Mouse (Mus musculus) forebrain, embryonic 10.5 days (tissue): ENCODE results near the gene Dennd2c. TPM values are rescaled to one million over a fixed set of nuclear protein-coding genes. Genes with fewer than 3 reads are reported as not detected.
"Not testable (repeated sequence)": the region's sequence is repeated elsewhere in the genome, so short reads cannot be mapped to it uniquely, and the experiment has no call there.

Experiments used
- DNase-seq: peaks from one replicate; pipeline ENCODE4 v3.0.0-alpha.2; 2017; ENCODE audit warnings: low spot score; ENCODE audit errors: extremely low spot score
- H3K27ac ChIP-seq: fragments of 300-500 bp; sonication (generic); 2 replicates; pipeline ENCODE4 v1.5.1; 2016; ENCODE audit warnings: mild to moderate bottlenecking
- H3K27me3 ChIP-seq: fragments of 300-500 bp; sonication (generic); 2 replicates; pipeline ENCODE4 v1.6.1; 2016; ENCODE audit warnings: mild to moderate bottlenecking; ENCODE audit not compliant: poor library complexity, severe bottlenecking
- H3K36me3 ChIP-seq: fragments of 300-500 bp; sonication (generic); replicated peaks from 2 replicates; pipeline ENCODE4 v1.6.1; 2016; ENCODE audit warnings: mild to moderate bottlenecking, moderate library complexity
- H3K4me1 ChIP-seq: fragments of 300-500 bp; sonication (generic); 2 replicates; pipeline ENCODE4 v1.6.1; 2016
- H3K4me3 ChIP-seq: fragments of 300-500 bp; sonication (generic); 2 replicates; pipeline ENCODE4 v1.5.1; 2016; ENCODE audit warnings: mild to moderate bottlenecking, moderate library complexity
- H3K9me3 ChIP-seq: fragments of 300-500 bp; sonication (generic); 2 replicates; pipeline ENCODE4 v1.6.1; 2016; ENCODE audit warnings: mild to moderate bottlenecking, moderate library complexity
- WGBS: fragments of 180-500 bp; shearing (Covaris S2); methylation state at CpG from one replicate; pipeline ENCODE4 v1.1.7; 2016; 5-methylcytosine and 5-hydroxymethylcytosine counted together
- polyA plus RNA-seq: library from polyadenylated mRNA; unstranded; fragments of >200 nt; fragmentation: Nextera tagmentation; extraction: Ambion mirVana; gene quantifications from 2 replicates; pipeline ENCODE4 v1.2.1, GENCODE M21; 2016

Dennd2c gene
- polyA plus RNA-seq, 1 experiment from 2014 or later, result 2.3 TPM

GRCm38 (mm10) chr3:103147775-103148174 lies 45.4 kb downstream of the Dennd2c start:
- Histone ChIP-seq H3K36me3 (no peaks in the 10 kb centered on the region), H3K9me3 (no peaks in the 10 kb centered on the region), H3K4me3 (no peak overlapping the region), H3K27me3 (no peaks in the 10 kb centered on the region), H3K4me1 (peaks cover 5% of the 10 kb centered on the region), H3K27ac (no peak overlapping the region)
- 89% methylated on average over 4 of the region's 4 CpGs for WGBS
- DNase-seq, result no peak

DNA sequence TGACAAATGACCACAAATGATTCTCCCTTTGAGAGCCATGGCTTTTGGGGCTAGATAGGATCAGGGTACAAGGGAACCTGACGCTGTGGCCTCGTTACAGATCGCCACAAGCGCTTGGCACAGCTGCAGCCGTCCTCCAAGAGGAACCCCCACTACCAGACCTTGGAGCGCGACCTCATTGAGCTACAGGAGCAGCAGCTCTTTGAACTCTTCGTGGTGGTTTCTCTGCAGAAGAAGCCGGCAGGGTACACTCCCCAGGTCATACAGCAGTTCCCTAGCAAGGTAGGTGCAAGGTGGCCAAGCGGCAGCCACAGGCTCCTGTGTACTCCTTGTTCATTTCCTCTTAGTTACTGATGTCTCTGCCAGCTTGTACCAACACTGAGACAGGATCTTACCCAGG lies 46.5 kb downstream of the Dennd2c start:
- Histone ChIP-seq H3K36me3 (no peaks in the 10 kb centered on the region), H3K4me3 (no peak overlapping the region), H3K9me3 (no peaks in the 10 kb centered on the region), H3K27me3 (no peaks in the 10 kb centered on the region), H3K4me1 (peaks cover 5% of the 10 kb centered on the region), H3K27ac (no peak overlapping the region)
- WGBS, result 86% methylated on average over 10 of the region's 10 CpGs
- no peak for DNase-seq

DNA sequence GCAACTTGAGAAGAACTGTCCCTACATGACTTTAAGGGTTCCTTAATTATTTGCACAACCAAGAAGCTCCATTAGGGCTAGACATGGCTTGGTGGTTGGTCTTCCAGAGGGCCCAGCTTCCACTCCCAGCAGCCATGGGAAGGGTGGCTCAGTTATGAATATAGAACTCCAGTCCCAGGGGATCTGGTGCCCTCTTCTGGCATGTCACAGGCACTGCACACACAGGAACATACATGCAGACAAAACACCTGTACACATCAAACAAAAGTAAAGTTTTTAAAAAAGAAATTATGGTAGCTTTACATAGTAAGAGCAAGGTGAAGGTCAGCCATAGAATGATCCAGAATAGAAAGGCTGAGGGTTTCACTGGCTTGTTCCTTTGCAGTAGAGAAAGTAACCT lies 51.4 kb downstream of the Dennd2c start:
- Histone ChIP-seq H3K4me1 (no peaks in the 10 kb centered on the region), H3K4me3 (no peak overlapping the region), H3K36me3 (no peaks in the 10 kb centered on the region), H3K9me3 (no peaks in the 10 kb centered on the region), H3K27me3 (no peaks in the 10 kb centered on the region), H3K27ac (no peak overlapping the region)
- no peak for DNase-seq

- no peak for DNase-seq
- 67% methylated on average over 3 of the region's 3 CpGs for WGBS
- no peak overlapping the region for H3K27ac ChIP-seq
Observed at GRCm38 (mm10) chr3:103159232-103159900, 57.0 kb downstream of the Dennd2c start.

GRCm38 (mm10) chr3:103169771-103170170 lies 67.4 kb downstream of the Dennd2c start:
- DNase-seq, result peak; percentile 71
- WGBS, result 13% methylated on average over 4 of the region's 4 CpGs
- peaks cover 17% of the 10 kb centered on the region for H3K36me3 ChIP-seq
- H3K9me3 ChIP-seq, result no peaks in the 10 kb centered on the region
- H3K27me3 ChIP-seq, result no peaks in the 10 kb centered on the region
- peaks cover 14% of the 10 kb centered on the region for H3K4me1 ChIP-seq
- no peak overlapping the region for H3K4me3 ChIP-seq
- no peak overlapping the region for H3K27ac ChIP-seq

More at GRCm38 (mm10) chr3:103159232-103159900, 57.0 kb downstream of the Dennd2c start:
- Histone ChIP-seq H3K27me3 (no peaks in the 10 kb centered on the region), H3K36me3 (no peaks in the 10 kb centered on the region), H3K4me1 (no peaks in the 10 kb centered on the region), H3K4me3 (no peak overlapping the region), H3K9me3 (no peaks in the 10 kb centered on the region)

DNA sequence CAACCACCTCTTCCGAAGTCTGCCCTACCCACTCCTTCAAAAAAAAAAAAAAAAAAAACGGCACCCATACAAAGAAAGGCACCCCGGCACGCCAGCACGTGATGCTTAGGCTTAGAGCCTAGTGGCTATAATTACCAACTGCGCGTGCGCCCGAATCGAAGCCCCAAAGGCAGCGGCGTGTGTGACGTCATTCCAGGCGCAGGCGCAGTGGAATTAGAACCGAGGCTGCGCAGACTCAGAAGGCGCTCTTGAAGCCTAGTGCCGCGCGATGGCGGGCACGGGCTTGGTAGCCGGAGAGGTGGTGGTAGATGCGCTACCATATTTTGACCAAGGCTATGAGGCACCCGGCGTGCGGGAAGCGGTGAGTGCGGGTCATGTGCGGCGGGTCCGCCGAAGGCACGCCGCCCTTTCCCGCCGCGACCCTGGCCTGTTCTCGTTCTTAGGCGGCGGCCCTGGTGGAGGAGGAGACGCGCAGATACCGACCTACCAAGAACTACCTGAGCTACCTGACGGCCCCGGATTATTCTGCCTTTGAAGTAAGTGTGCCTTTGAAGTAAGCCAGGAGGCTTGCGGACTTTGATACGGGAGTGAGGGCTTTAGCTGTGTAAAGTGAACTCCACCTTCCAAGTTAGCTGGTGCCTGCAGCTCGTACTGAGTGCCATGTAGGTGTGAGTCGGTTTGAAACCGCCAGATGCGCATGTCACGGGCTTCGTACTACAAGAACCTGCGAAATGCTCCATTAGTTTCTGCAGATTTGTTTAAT lies 69.3 kb downstream of the Dennd2c start, which contains the start of gene Bcas2:
Bcas2 (plus strand) TSS at position 151 of the 763 bp plus-strand sequence.
- peak; percentile 97 for DNase-seq
- Histone ChIP-seq H3K27ac (peak within 1 kb of the TSS; percentile 93), H3K4me3 (peak within 1 kb of the TSS; percentile 79), H3K9me3 (no peaks in the 10 kb centered on the region), H3K4me1 (peaks cover 14% of the 10 kb centered on the region), H3K36me3 (peaks cover 35% of the 10 kb centered on the region), H3K27me3 (no peaks in the 10 kb centered on the region)
- WGBS, result under 1% methylated on average over 56 of the region's 56 CpGs

- peak overlapping the region; percentile 79 for H3K4me3 ChIP-seq
- WGBS, result 70% methylated on average over 5 of the region's 5 CpGs
- no peaks in the 10 kb centered on the region for H3K9me3 ChIP-seq
- peaks cover 45% of the 10 kb centered on the region for H3K36me3 ChIP-seq
- peak overlapping the region; percentile 93 for H3K27ac ChIP-seq
- peaks cover 14% of the 10 kb centered on the region for H3K4me1 ChIP-seq
- DNase-seq, result no peak
- no peaks in the 10 kb centered on the region for H3K27me3 ChIP-seq
Observed at GRCm38 (mm10) chr3:103172615-103173014, 70.2 kb downstream of the Dennd2c start.

GRCm38 (mm10) chr3:103176740-103177139 lies 74.3 kb downstream of the Dennd2c start:
- Histone ChIP-seq H3K36me3 (peaks cover 68% of the 10 kb centered on the region), H3K27ac (no peak overlapping the region), H3K9me3 (no peaks in the 10 kb centered on the region), H3K27me3 (no peaks in the 10 kb centered on the region), H3K4me1 (peaks cover 9% of the 10 kb centered on the region), H3K4me3 (no peak overlapping the region)
- DNase-seq, result no peak
- 92% methylated on average over 4 of the region's 4 CpGs for WGBS

GRCm38 (mm10) chr3:103179527-103179926 lies 77.1 kb downstream of the Dennd2c start:
- no peak for DNase-seq
- Histone ChIP-seq H3K4me3 (no peak overlapping the region), H3K4me1 (no peaks in the 10 kb centered on the region), H3K36me3 (peaks cover 54% of the 10 kb centered on the region), H3K27ac (no peak overlapping the region), H3K27me3 (no peaks in the 10 kb centered on the region), H3K9me3 (no peaks in the 10 kb centered on the region)
- WGBS, result 91% methylated on average over 9 of the region's 9 CpGs

- H3K4me3 ChIP-seq, result no peak overlapping the region
- H3K4me1 ChIP-seq, result no peaks in the 10 kb centered on the region
- H3K9me3 ChIP-seq, result no peaks in the 10 kb centered on the region
- H3K27ac ChIP-seq, result no peak overlapping the region
- H3K36me3 ChIP-seq, result peaks cover 38% of the 10 kb centered on the region
- H3K27me3 ChIP-seq, result no peaks in the 10 kb centered on the region
- DNase-seq, result no peak
- 67% methylated on average over 4 of the region's 4 CpGs for WGBS
Observed at GRCm38 (mm10) chr3:103181171-103181570, 78.8 kb downstream of the Dennd2c start.

DNA sequence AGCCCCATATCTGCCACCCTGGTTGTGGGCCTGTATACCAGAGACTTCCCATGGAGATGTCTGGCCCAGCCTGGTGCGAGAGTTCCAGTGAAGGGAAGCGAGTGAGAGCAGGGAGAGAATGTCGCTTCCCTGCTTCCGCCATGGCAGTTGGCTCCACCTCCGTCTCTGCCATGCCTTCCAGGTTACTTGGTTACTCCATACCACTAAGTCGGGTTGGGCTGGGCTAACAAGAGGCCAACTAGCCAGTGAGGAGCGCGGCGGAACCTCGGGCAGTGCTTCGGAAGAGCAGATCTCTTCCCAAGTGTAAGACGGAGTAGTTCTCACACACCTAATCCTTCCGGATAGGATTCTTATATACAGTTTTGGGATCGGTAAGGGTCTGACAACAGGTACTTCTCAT lies 80.4 kb downstream of the Dennd2c start:
- Histone ChIP-seq H3K36me3 (peaks cover 21% of the 10 kb centered on the region), H3K9me3 (no peaks in the 10 kb centered on the region), H3K4me1 (no peaks in the 10 kb centered on the region), H3K27me3 (no peaks in the 10 kb centered on the region), H3K27ac (no peak overlapping the region), H3K4me3 (no peak overlapping the region)
- WGBS, result 82% methylated on average over 14 of the region's 14 CpGs
- no peak for DNase-seq

DNA sequence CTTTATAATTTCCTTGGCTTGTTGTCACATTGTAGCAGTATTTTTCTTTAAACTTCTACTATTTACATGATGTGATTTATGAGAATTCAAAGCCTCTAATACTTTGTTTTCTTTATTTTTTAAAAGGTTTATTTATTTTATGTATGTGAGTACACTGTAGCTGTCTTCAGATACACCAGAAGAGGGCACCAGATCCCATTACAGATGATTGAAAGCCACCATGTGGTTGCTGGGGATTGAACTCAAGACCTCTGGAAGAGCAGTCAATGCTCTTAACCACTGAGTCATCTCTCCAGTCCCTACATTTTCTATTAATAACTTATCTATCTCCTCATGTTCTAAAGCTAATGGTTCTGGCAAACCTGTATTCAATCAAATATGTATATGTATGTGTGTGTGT lies 82.1 kb downstream of the Dennd2c start:
- H3K9me3 ChIP-seq, H3K27ac ChIP-seq: not testable (repeated sequence)

DNA sequence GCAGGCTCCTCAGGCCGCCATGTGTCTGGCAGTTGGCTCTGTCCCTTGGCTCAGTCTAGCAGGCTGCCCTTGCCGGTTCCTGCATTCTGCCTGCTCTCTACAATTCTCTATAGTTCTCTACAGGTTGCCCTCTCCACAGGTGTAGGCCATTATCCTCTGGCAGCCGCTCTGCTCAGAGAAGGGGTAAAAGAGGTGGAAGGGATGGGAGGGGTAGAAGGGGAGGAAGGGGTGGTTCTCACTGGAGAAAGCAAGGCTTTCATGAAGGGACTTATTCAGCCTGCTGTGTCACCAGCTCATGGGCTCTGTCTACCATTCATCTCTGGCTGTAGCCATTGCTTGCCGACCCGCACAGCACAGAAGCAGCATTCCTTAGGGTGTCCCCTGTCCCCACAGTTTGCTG lies 86.0 kb downstream of the Dennd2c start:
- H3K27me3 ChIP-seq, result no peaks in the 10 kb centered on the region
- H3K36me3 ChIP-seq, result no peaks in the 10 kb centered on the region
- H3K27ac ChIP-seq, result no peak overlapping the region
- peaks cover 7% of the 10 kb centered on the region; the same call in 1 of the 2 replicates for H3K9me3 ChIP-seq
- no peak overlapping the region for H3K4me3 ChIP-seq
- DNase-seq, result no peak
- WGBS, result 51% methylated on average over 5 of the region's 5 CpGs
- H3K4me1 ChIP-seq, result 0 out of 2 replicates have a peak, but pooled peaks cover 4% of the 10 kb centered on the region

More for the DNA sequence above, 82.1 kb downstream of the Dennd2c start:
- H3K27me3 ChIP-seq, DNase-seq, H3K4me1 ChIP-seq, H3K4me3 ChIP-seq, H3K36me3 ChIP-seq: not testable (repeated sequence)
